Mouse (Mus musculus) forebrain, embryonic 13.5 days (tissue): ENCODE data around the gene Zfp511. TPM values are rescaled to one million over a fixed set of nuclear protein-coding genes. Genes with fewer than 3 reads are reported as not detected.

ENCODE experiments used
- ATAC-seq: fragments of 200-750 bp; cut with Nextera tagmentation; 2 replicates; pipeline ENCODE4 v1.8.0; 2017
- H3K27ac ChIP-seq: fragments of 300-500 bp; sonication (generic); 2 replicates; pipeline ENCODE4 v1.5.1; 2015; ENCODE audit warnings: inconsistent platforms, mild to moderate bottlenecking, moderate library complexity
- H3K27me3 ChIP-seq: fragments of 300-500 bp; sonication (generic); 2 replicates; pipeline ENCODE4 v1.6.1; 2015; ENCODE audit warnings: mild to moderate bottlenecking, inconsistent platforms
- H3K36me3 ChIP-seq: fragments of 300-500 bp; sonication (generic); 2 replicates; pipeline ENCODE4 v1.6.1; 2015; ENCODE audit warnings: mild to moderate bottlenecking, inconsistent platforms; ENCODE audit not compliant: poor library complexity, severe bottlenecking
- H3K4me1 ChIP-seq: fragments of 300-500 bp; sonication (generic); 2 replicates; pipeline ENCODE4 v1.6.1; 2015; ENCODE audit warnings: inconsistent platforms
- H3K4me2 ChIP-seq: fragments of 300-500 bp; sonication (generic); 2 replicates; pipeline ENCODE4 v1.6.1; 2015; ENCODE audit warnings: inconsistent platforms, mild to moderate bottlenecking, moderate library complexity
- H3K4me3 ChIP-seq: fragments of 300-500 bp; sonication (generic); 2 replicates; pipeline ENCODE4 v1.5.1; 2015; ENCODE audit warnings: mild to moderate bottlenecking, inconsistent platforms
- H3K9ac ChIP-seq: fragments of 300-500 bp; sonication (generic); 2 replicates; pipeline ENCODE4 v1.6.1; 2015; ENCODE audit warnings: mild to moderate bottlenecking, inconsistent platforms
- H3K9me3 ChIP-seq: fragments of 300-500 bp; sonication (generic); replicated peaks from 2 replicates; pipeline ENCODE4 v1.6.1; 2016; ENCODE audit warnings: inconsistent platforms
- WGBS: fragments of 180-500 bp; shearing (Covaris S2); methylation state at CpG from one replicate; pipeline ENCODE4 v1.1.7; 2015; 5-methylcytosine and 5-hydroxymethylcytosine counted together
- polyA plus RNA-seq: library from polyadenylated mRNA; unstranded; fragments of >200 nt; fragmentation: Nextera tagmentation; extraction: Ambion mirVana; gene quantifications from 2 replicates; pipeline ENCODE4 v1.2.1, GENCODE M21; 2015

Zfp511 gene
- polyA plus RNA-seq: 52.2 and 53.7 TPM in 2 replicates

DNA sequence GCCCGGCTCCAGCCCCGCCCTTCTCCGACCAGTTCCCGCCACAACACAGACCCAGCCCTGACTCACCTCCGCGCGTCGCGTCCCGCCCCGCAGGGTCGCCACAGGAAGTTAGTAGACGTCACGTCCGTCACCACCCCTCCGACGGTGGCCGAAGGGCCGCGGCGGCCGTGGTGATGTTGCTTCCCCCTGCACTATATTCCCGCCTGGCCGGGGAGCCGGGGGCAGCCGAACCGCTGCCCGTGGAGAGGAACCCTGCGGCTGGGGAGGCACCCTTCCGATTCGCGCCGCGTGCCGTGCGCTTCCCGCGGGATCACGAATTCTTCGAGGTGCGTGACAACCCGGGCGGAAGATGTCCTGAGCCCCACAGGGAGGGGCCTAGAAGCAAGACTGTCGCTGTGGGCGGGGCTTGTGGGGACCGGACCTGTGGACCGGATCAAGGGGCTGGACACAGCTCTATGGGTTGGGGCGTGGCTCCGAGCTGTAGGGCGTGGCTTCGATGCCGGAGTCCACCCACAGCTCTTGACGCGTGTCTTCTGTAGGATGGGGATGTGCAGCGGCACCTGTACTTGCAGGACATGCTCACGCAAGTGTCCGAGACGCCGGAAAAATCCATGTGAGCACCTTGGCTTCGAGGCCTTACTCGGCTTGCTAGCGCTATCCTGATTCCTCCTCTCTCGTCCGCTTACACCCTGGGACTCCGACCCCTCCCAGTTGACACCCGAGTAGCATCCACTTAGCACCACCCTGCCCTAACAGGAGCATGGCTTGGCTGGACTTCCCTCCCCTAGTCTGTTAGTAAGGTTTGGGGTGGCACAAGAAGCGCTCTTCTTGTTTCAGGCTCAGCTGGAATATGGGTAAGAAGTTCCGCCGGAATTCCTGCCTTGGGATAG, at the start of gene Zfp511, which contains the start of gene Tubgcp2:
Gene Zfp511, plus strand, starts transcription at position 111 of the 890 bp plus-strand sequence.
Gene Tubgcp2, minus strand, starts transcription at position 389 of the 890 bp plus-strand sequence.
- 1% methylated on average over 69 of the region's 69 CpGs for WGBS
- Histone ChIP-seq H3K9me3 (no peaks in the 10 kb centered on the region), H3K27me3 (no peaks in the 10 kb centered on the region), H3K4me1 (peaks cover 29% of the 10 kb centered on the region), H3K4me2 (peak within 1 kb of the TSS; percentile 89), H3K36me3 (peaks cover 40% of the 10 kb centered on the region), H3K9ac (peak within 1 kb of the TSS; percentile 89), H3K4me3 (peak within 1 kb of the TSS; percentile 72), H3K27ac (peak within 1 kb of the TSS; percentile 80)
- peak; percentile 97 for ATAC-seq

DNA sequence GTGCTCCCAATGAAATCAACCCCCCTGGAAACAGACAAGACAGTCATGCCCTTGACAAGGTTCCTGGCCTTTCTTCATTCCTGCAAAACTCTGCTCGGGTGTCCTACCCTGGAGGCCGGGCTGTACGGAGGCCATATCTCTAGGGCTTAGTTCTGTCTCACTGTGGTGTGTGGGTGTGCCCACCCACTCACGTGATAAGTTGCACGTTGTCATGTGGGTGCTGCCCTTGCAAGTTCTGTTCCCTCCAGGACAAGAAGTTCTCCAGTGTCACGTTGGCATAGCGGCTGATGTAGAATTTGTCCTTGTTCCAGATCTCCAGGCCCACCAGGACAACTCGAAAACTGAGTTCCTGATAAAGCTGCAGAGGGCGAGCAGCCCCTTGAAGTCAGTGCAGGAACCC, 47.9 kb upstream of the Zfp511 start:
- ATAC-seq: no peak
- Histone ChIP-seq H3K4me3 (no peak overlapping the region), H3K9ac (no peak overlapping the region), H3K9me3 (no peaks in the 10 kb centered on the region), H3K4me1 (no peaks in the 10 kb centered on the region), H3K27ac (no peak overlapping the region), H3K4me2 (no peak overlapping the region), H3K27me3 (no peaks in the 10 kb centered on the region), H3K36me3 (peaks cover 33% of the 10 kb centered on the region)
- 92% methylated on average over 9 of the region's 9 CpGs for WGBS

DNA sequence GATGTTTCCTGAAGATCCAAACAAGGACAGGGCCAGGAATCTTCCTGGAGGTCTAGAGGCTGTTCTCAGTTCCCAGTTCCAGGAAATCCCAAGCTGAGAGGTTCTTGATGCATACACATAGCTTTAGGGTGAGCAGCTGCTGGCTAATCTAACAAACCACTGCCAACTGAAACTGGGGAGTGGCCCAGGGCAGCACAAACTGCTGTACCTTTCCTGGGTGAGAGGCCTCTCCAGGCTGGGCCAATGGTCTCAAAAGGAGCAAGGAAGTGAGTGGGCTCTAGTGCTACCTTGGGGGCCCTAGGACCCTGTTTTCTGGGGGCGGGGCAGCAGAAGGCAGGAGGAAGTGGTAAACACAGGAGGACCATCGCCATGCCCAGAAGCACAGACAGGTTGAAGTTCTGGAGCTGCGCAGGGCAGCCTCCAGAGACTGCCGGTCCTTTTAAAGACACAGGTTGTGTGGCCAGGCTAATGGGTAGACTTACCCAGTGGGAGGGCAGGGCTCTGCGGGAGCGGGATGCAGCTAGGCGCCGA, 45.3 kb upstream of the Zfp511 start:
- Histone ChIP-seq H3K36me3 (peaks cover 21% of the 10 kb centered on the region), H3K4me3 (no peak overlapping the region), H3K27me3 (no peaks in the 10 kb centered on the region), H3K9ac (no peak overlapping the region), H3K4me2 (no peak overlapping the region), H3K9me3 (no peaks in the 10 kb centered on the region), H3K4me1 (no peaks in the 10 kb centered on the region), H3K27ac (no peak overlapping the region)
- no peak for ATAC-seq
- 79% methylated on average over 8 of the region's 8 CpGs for WGBS

DNA sequence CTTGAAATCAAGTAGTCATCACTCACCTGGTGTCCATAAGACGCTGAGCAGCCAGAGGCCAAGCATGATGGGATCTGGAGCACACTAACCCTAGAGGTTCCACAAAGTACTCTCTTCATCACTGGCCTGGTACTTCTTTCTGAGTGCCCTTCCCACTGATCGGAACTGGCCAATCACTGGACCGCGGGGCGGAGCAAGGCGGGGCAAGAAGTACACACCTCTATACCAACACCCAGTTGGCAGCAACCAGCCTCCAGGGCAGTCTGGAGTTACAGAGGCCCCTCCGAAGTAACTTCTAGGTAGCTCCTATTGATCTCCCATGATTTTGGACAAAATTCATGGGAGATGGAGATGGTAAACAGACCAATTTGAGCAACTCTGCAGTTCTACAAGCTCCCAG, 43.8 kb upstream of the Zfp511 start, which contains the start of gene Adam8:
Gene Adam8, minus strand, starts transcription at position 157 of the 400 bp plus-strand sequence.
- H3K9ac ChIP-seq: no peak within 1 kb of the TSS
- H3K4me2 ChIP-seq: no peak within 1 kb of the TSS
- H3K4me3 ChIP-seq: no peak within 1 kb of the TSS
- H3K27me3 ChIP-seq: no peaks in the 10 kb centered on the region
- H3K9me3 ChIP-seq: no peaks in the 10 kb centered on the region
- H3K27ac ChIP-seq: no peak within 1 kb of the TSS
- ATAC-seq: peak; percentile 43; the same call in 1 of the 2 replicates
- peaks cover 25% of the 10 kb centered on the region for H3K36me3 ChIP-seq
- WGBS: 29% methylated on average over 7 of the region's 7 CpGs
- H3K4me1 ChIP-seq: no peaks in the 10 kb centered on the region

DNA sequence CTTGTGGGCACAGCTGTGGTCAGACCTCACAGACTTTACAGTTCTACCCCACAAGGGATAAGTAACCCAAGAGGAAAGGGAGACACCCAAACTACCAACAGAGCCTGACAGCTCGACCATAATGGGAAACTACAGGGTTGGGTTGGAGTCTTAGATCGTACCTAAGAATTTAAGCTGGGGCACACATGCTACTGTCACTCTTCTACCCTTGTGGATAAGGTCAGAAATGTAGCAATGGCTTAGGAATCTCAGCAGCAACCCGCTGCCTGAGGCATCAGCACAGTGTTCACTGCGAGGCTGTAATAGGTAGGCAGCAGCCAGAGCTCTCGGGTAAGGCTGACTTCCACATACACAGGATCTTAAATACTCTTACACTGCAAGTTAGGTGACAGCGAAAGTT, 42.7 kb upstream of the Zfp511 start:
- H3K36me3 ChIP-seq: peaks cover 36% of the 10 kb centered on the region
- no peaks in the 10 kb centered on the region for H3K9me3 ChIP-seq
- WGBS: 92% methylated on average over 6 of the region's 6 CpGs
- H3K27ac ChIP-seq: no peak overlapping the region
- H3K27me3 ChIP-seq: no peaks in the 10 kb centered on the region
- ATAC-seq: no peak
- H3K4me1 ChIP-seq: no peaks in the 10 kb centered on the region
- H3K4me2 ChIP-seq: no peak overlapping the region
- H3K4me3 ChIP-seq: no peak overlapping the region
- no peak overlapping the region for H3K9ac ChIP-seq

DNA sequence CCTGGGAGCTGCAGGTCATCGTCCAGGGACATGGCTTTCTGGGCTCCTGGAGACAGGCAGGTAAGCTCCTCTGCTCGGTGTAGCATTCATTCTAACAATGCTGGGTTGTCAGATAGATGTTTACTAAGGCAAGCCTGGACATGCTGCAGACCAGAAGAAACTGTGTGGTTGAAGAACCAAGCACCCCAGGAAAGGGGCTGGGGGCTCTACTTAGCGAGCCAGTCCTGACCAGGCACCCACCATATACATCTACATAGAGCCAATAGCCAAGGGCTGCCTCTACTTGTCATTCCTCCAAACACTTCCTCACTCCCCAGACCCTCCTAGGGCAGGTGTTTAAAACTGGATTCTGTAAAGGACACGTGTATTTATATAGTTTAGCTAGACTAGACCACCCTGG, 42.0 kb upstream of the Zfp511 start:
- Histone ChIP-seq H3K9me3 (no peaks in the 10 kb centered on the region), H3K4me2 (no peak overlapping the region), H3K4me1 (no peaks in the 10 kb centered on the region), H3K36me3 (peaks cover 43% of the 10 kb centered on the region), H3K4me3 (no peak overlapping the region), H3K9ac (no peak overlapping the region), H3K27ac (no peak overlapping the region), H3K27me3 (no peaks in the 10 kb centered on the region)
- no peak for ATAC-seq
- WGBS: 83% methylated on average over 4 of the region's 4 CpGs

DNA sequence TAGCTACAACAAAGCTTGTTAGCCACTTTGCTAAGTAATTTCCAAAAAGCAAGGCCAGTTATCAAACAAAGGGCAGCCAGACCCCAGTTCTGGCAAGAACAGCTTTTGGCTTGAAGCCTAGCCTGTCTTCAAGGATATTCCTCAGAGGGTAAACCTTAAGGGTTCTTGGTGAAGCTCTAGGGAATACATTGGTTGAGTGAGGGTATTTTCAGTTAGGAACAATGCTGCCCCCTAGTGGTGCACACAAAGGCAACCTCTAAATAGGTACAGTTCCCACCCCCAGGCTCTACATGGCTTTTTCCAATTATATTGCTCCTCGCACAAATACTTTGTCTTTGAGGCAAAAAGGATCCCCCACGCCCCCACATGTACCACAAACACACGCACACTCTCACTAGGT, 41.5 kb upstream of the Zfp511 start:
- Histone ChIP-seq H3K27ac (no peak overlapping the region), H3K36me3 (peaks cover 48% of the 10 kb centered on the region), H3K4me3 (no peak overlapping the region), H3K4me1 (no peaks in the 10 kb centered on the region), H3K4me2 (no peak overlapping the region), H3K9me3 (no peaks in the 10 kb centered on the region), H3K9ac (no peak overlapping the region), H3K27me3 (no peaks in the 10 kb centered on the region)
- 27% methylated on average over 3 of the region's 3 CpGs for WGBS
- peak; percentile 65 for ATAC-seq

DNA sequence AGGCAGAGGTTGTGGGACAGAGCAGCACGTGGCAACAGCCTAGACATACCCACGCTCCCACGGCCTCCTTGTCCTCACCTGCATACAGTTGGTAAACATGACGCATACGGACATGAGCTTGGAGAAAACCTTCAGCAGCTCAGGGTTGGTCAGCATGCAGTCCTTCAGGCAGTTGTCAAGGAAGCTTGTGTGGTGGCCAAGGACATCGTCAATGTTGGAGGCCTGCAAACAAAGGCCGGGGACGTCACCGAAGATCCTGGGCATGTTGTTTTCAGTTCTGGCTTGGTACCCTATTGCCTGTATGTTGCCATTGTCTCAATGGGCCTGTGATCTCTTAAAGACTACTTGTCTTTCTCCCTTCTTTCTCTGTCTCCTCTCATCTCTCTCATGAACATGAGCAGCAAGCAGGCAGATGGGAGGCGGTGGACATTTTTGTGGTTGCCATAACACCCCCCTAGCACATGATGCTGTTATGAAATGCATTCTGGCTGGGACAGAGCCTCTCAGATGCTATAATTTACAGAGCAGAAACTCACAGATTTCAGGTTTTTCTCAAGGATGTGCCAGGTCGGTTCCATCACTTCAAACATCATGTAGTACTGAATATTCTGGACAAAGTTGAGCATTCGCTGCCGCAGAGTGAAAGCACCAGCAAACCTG, 37.4 kb upstream of the Zfp511 start:
- Histone ChIP-seq H3K27ac (no peak overlapping the region), H3K36me3 (peaks cover 86% of the 10 kb centered on the region), H3K4me2 (no peak overlapping the region), H3K9ac (no peak overlapping the region), H3K4me3 (no peak overlapping the region), H3K27me3 (no peaks in the 10 kb centered on the region), H3K9me3 (no peaks in the 10 kb centered on the region), H3K4me1 (no peaks in the 10 kb centered on the region)
- WGBS: 95% methylated on average over 13 of the region's 13 CpGs
- no peak for ATAC-seq

DNA sequence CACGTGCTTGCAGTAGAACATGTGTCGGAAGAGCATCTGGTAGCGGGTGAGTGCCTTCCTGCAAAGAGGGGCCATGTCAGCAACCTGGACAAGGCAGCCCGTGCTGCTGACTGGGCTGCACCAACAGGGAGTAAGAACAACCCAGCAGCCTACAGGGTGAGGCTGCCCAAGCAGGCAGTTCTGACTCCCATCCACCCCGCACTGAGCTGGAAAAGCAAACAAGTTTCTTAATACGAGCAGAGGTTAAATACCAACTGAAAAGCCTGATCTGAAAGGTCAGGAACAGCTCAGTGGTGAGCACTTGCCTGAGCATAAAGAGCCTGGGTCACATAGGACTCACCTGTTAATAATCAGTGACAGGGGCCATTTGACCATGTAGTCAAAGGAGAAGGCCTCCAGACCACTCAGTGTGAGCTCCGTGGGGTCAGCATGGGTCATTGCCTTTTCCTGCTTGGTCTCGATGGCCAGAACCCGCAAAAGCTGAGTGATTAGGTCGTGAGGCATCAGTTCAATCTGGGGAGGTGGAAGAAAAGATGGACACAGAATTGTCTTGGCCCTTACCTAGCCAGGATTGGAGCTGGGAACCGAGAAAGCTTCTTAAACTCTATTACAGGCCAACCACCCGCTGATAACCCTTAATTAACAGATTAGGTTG, 35.0 kb upstream of the Zfp511 start:
- no peak for ATAC-seq
- H3K4me1 ChIP-seq: no peaks in the 10 kb centered on the region
- no peak overlapping the region for H3K4me3 ChIP-seq
- H3K9ac ChIP-seq: no peak overlapping the region
- WGBS: 45% methylated on average over 12 of the region's 12 CpGs
- H3K4me2 ChIP-seq: no peak overlapping the region
- no peak overlapping the region for H3K27ac ChIP-seq
- H3K27me3 ChIP-seq: no peaks in the 10 kb centered on the region
- H3K9me3 ChIP-seq: no peaks in the 10 kb centered on the region
- peaks cover 96% of the 10 kb centered on the region for H3K36me3 ChIP-seq

DNA sequence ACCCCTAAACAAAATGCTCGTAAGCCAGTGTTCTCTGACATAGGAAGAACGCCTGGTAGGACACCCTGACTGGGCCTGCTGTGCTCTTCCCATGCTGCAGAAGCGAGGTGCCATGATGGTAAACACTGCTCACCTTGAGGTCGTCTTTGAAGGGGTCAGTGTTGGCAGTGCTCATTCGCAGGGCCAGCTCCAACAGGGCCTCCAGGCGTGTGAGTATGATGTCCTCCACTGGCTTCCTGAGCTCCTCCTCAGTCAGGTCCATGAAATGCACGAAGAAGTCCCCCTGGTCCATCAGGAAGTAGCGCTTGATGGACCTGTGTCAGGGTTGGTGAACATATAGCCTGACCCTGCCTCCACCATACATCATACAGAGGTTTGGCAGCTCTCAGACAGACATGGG, 31.5 kb upstream of the Zfp511 start:
- no peak for ATAC-seq
- Histone ChIP-seq H3K36me3 (peaks cover 85% of the 10 kb centered on the region), H3K27me3 (no peaks in the 10 kb centered on the region), H3K9ac (no peak overlapping the region), H3K27ac (no peak overlapping the region), H3K4me1 (no peaks in the 10 kb centered on the region), H3K9me3 (no peaks in the 10 kb centered on the region), H3K4me3 (no peak overlapping the region), H3K4me2 (no peak overlapping the region)
- 89% methylated on average over 8 of the region's 8 CpGs for WGBS

DNA sequence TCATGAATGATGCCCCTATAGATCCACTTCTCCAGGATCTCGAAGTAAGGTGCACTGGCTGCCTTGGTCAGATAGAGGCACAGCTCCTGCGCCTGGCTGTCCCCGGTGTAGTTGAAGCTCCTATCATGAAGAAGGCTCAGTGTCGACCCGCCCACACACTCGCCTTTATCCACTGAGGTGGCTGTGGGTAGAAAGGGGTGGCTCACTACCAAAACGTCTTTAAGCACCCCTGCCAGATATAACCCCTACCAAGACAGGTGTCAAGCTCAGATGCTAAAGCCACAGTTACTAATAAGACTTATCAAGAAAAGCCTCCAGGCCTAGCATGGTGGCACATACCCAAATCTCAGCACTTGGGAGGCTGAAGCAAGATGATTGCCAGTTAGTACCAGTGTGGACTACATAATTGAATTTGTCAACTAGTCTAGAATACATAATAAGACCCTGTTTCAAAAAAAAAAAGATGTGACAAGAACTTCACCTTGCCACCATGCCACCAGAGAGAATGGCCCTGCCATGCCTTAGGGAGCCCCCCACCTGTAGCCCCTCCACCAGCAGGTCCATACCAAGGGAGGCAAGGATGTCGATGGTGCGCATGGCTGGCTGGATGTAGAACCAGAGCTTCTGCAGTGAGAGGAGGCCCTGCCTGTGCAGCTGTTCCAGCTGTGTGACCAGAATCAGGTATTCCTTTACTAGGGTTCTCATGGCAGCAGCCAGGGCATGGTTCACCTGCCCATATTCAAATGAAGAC, 29.2 kb upstream of the Zfp511 start:
- Histone ChIP-seq H3K4me2 (no peak overlapping the region), H3K27me3 (no peaks in the 10 kb centered on the region)

More for the DNA sequence above, 29.2 kb upstream of the Zfp511 start:
- Histone ChIP-seq H3K9ac (no peak overlapping the region), H3K4me1 (no peaks in the 10 kb centered on the region), H3K27ac (no peak overlapping the region), H3K4me3 (no peak overlapping the region), H3K9me3 (no peaks in the 10 kb centered on the region), H3K36me3 (peaks cover 76% of the 10 kb centered on the region)
- 92% methylated on average over 9 of the region's 9 CpGs for WGBS
- ATAC-seq: no peak
